Mouse (Mus musculus): ENCODE measurements around the gene Olfr1420. TPM values are rescaled to one million over a fixed set of nuclear protein-coding genes. Genes with fewer than 3 reads are reported as not detected.

Olfr1420 gene
- total and polyA plus RNA-seq, 3 experiments, result 0.03 TPM; not detected in 2

DNA sequence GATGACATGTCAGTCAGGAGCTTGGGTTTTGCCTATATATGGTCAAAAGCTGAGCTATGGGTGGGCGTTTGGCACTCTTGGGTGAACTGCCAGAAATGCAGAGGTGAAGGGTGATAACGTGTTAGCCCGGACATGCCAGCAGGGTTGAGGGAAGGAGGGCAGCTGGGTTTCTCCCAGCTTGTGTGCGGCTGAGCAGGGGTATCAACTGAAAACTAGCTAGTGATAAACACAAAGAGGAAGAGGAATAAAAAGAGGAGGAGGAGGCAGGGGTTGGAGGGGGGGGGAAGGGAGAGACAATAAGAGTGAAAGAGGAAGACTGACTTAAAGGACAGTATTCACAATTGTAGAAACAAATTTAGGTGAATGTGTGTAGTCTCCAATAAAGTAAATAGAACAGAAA is 33.7 kb upstream of the Olfr1420 start (continued):
- no peak for TF ChIP-seq ZC3H11A (IDR thresholded peaks at IDR 0.05; ENCODE audit: low read depth, low read length)

DNA sequence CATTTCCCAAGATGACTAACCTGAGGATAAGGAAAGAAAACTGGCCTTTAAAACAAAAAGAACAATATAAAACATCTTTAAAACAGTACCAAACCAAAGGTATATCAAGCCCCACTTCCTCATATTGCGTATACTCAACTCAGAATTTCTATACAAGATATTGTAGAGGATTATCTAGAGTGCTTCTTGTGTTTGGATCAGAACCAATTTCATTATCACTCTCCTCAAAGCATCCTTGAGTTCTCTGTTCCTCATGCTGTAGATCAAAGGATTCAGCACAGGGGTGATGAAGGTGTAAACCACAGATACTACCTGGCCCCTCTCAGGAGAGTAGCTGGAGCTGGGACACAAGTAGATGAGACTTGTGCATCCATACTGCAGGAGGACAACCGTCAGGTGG is 31.5 kb upstream of the Olfr1420 start:
- no peak for TF ChIP-seq KAT2A (conservative IDR thresholded peaks at IDR 0.05; ENCODE audit: low read depth, low read length)
- TF ChIP-seq EP300 (IDR thresholded peaks at IDR 0.05; ENCODE audit: low read depth in 1 of 2, low read length in 2 of 2), result peak; percentile 53 to 56
- TF ChIP-seq TCF12 (IDR thresholded peaks at IDR 0.05; ENCODE audit: low read depth, low read length), result 0 out of 2 replicates have a peak, but pooled peaks have one; percentile 21
- TF ChIP-seq ZKSCAN1 (IDR thresholded peaks at IDR 0.05; ENCODE audit: low read depth, low read length), result no peak
- peak; percentile 44; the same call in 1 of the 2 replicates for TF ChIP-seq GATA1 (IDR thresholded peaks at IDR 0.05; ENCODE audit: low read depth, low read length)

GRCm38 (mm10) chr19:11856506-11856905 is 29.9 kb upstream of the Olfr1420 start:
- peaks cover 0 to 14% of the 10 kb centered on the region in 2 experiments; a peak in 2 of 4 replicates for H3K36me3 ChIP-seq (ENCODE audit: control insufficient read depth in 1 of 2, insufficient read depth in 2 of 2, low read length in 2 of 2)
- DNase-seq (ENCODE audit: low read depth, low spot score), result no peak
- no peak overlapping the region for H3K9ac ChIP-seq (ENCODE audit: control insufficient read depth, low read depth, low read length, poor library complexity, severe bottlenecking)
- H3K9me3 ChIP-seq (replicated peaks; ENCODE audit: insufficient read depth, low read length), result no peaks in the 10 kb centered on the region
- H3K27me3 ChIP-seq (ENCODE audit: control insufficient read depth in 1 of 2, insufficient read depth in 2 of 2, low read length in 2 of 2), result no peaks in the 10 kb centered on the region; a peak in 1 of 4 replicates
- no peak overlapping the region for H3K27ac ChIP-seq (ENCODE audit: control insufficient read depth, low read depth, low read length)
- no peak overlapping the region for H3K4me3 ChIP-seq (ENCODE audit: control insufficient read depth in 1 of 2, insufficient read depth in 1 of 2, low read depth in 2 of 2, low read length in 2 of 2)
- H3K79me2 ChIP-seq (ENCODE audit: control insufficient read depth, insufficient read depth, low read length, poor library complexity), result no peaks in the 10 kb centered on the region
- H3K4me1 ChIP-seq (ENCODE audit: control insufficient read depth in 1 of 2, insufficient read depth in 2 of 2, low read length in 2 of 2), result peaks cover 2 to 6% of the 10 kb centered on the region in 2 experiments; a peak in 1 of 4 replicates
- TF ChIP-seq ETS1 (IDR thresholded peaks at IDR 0.05; ENCODE audit: low read depth, low read length) (no peak), ZKSCAN1 (IDR thresholded peaks at IDR 0.05; ENCODE audit: low read depth, low read length) (no peak), POLR2AphosphoS2 (IDR thresholded peaks at IDR 0.05; ENCODE audit: low read length) (no peak), UBTF (IDR thresholded peaks at IDR 0.05; ENCODE audit: borderline replicate concordance, insufficient read depth, low read depth, low read length) (no peak), USF2 (IDR thresholded peaks at IDR 0.05; ENCODE audit: borderline replicate concordance in 1 of 2, insufficient read depth in 1 of 2, low read depth in 1 of 2, low read length in 2 of 2) (no peak), CHD2 (IDR thresholded peaks at IDR 0.05; ENCODE audit: low read length) (no peak), GABPA (IDR thresholded peaks at IDR 0.05; ENCODE audit: low read depth, low read length) (no peak)

More for the DNA sequence above, 31.5 kb upstream of the Olfr1420 start:
- Histone ChIP-seq H3K27ac (ENCODE audit: control insufficient read depth, low read depth, low read length) (no peak overlapping the region), H3K79me2 (ENCODE audit: control insufficient read depth, insufficient read depth, low read length, poor library complexity) (no peaks in the 10 kb centered on the region), H3K4me1 (ENCODE audit: control insufficient read depth in 1 of 2, insufficient read depth in 2 of 2, low read length in 2 of 2) (peaks cover 2 to 6% of the 10 kb centered on the region in 2 experiments; a peak in 1 of 4 replicates), H3K4me3 (ENCODE audit: control insufficient read depth in 1 of 2, insufficient read depth in 1 of 2, low read depth in 2 of 2, low read length in 2 of 2) (no peak overlapping the region), H3K36me3 (ENCODE audit: control insufficient read depth in 1 of 2, insufficient read depth in 2 of 2, low read length in 2 of 2) (peaks cover 0 to 14% of the 10 kb centered on the region in 2 experiments; a peak in 2 of 4 replicates), H3K9me3 (replicated peaks; ENCODE audit: insufficient read depth, low read length) (no peaks in the 10 kb centered on the region), H3K9ac (ENCODE audit: control insufficient read depth, low read depth, low read length, poor library complexity, severe bottlenecking) (no peak overlapping the region), H3K27me3 (ENCODE audit: control insufficient read depth in 1 of 2, insufficient read depth in 2 of 2, low read length in 2 of 2) (no peaks in the 10 kb centered on the region)
- DNase-seq (ENCODE audit: low read depth, low spot score), result peak; percentile 13

All from MEL (cell line).